In genomic region chr8:71630761-71631160, GRCm38 (mm10) we compare ENCODE assay signal across 19 mouse cellular contexts.
"Had no signal": no experiment of that assay in that cellular context is flagged by ENCODE, and none has a peak within 500 bp of the region (broad histone marks: within the 10 kb centered on the region; RNA-seq: fewer than 3 reads in every experiment).

No protein-coding gene starts in this region.

- H3K9me3 ChIP-seq: limb, embryonic 15.5 days; liver, embryonic 12.5 days; liver, embryonic 15.5 days; neural tube, embryonic 15.5 days; stomach, embryonic 15.5 days had no signal

- DNase-seq: kidney, adult 18-20 months; kidney, adult 9 months; kidney, postnatal 14 days; kidney, postnatal 4 days; lung, adult 2 months; lung, postnatal 14 days; lung, postnatal 4 days; midbrain, embryonic 14.5 days; retina, postnatal 1 day; right cerebral cortex, postnatal 25 days; spleen, adult 18-20 months; thymus, postnatal 25 days had no signal

- H3K27ac ChIP-seq: limb, embryonic 12.5 days; limb, embryonic 15.5 days; liver, embryonic 12.5 days; liver, embryonic 15.5 days; neural tube, embryonic 12.5 days; neural tube, embryonic 15.5 days; stomach, embryonic 15.5 days had no signal

- H3K4me3 ChIP-seq: neural tube, embryonic 12.5 days had no signal

- ATAC-seq: liver, embryonic 12.5 days had no signal

- H3K9ac ChIP-seq: limb, embryonic 12.5 days; limb, embryonic 15.5 days; liver, embryonic 12.5 days; liver, embryonic 15.5 days; neural tube, embryonic 12.5 days; stomach, embryonic 15.5 days had no signal

- H3K36me3 ChIP-seq: neural tube, embryonic 12.5 days had no signal
